Mouse (Mus musculus): ENCODE results near the gene Pigh. TPM values are rescaled to one million over a fixed set of nuclear protein-coding genes. Genes with fewer than 3 reads are reported as not detected.
A peak's percentile ranks its signal among the peaks of the same experiment; 100 is the strongest.

Gene Pigh
- polyA plus RNA-seq, 1 experiment from 2014 or later = 28.6 TPM

- Histone ChIP-seq H3K9me3 (no peaks in the 10 kb centered on the region), H3K27ac (no peak overlapping the region), H3K27me3 (no peaks in the 10 kb centered on the region), H3K4me2 (no peak overlapping the region), H3K4me3 (no peak overlapping the region), H3K36me3 (no peaks in the 10 kb centered on the region; the same call in 1 of the 2 replicates), H3K9ac (no peak overlapping the region), H3K4me1 (no peaks in the 10 kb centered on the region)
- ATAC-seq (ENCODE audit: borderline replicate concordance, extremely low read depth, low FRiP score, low TSS enrichment) = peak; percentile 42; the same call in 1 of the 2 replicates
- 67% methylated on average over 8 of the region's 8 CpGs for WGBS
Measured at GRCm38 (mm10) chr12:79044668-79045067, 44.8 kb downstream of the Pigh start.

GRCm38 (mm10) chr12:79041436-79041835 lies 48.0 kb downstream of the Pigh start:
- no peaks in the 10 kb centered on the region for H3K27me3 ChIP-seq
- no peaks in the 10 kb centered on the region for H3K4me1 ChIP-seq
- no peak for ATAC-seq (ENCODE audit: borderline replicate concordance, extremely low read depth, low FRiP score, low TSS enrichment)
- no peaks in the 10 kb centered on the region; the same call in 1 of the 2 replicates for H3K36me3 ChIP-seq
- H3K9me3 ChIP-seq = no peaks in the 10 kb centered on the region
- no peak overlapping the region for H3K9ac ChIP-seq
- H3K4me2 ChIP-seq = no peak overlapping the region
- H3K4me3 ChIP-seq = no peak overlapping the region
- H3K27ac ChIP-seq = no peak overlapping the region

- no peak for ATAC-seq (ENCODE audit: borderline replicate concordance, extremely low read depth, low FRiP score, low TSS enrichment)
- Histone ChIP-seq H3K4me2 (no peak overlapping the region), H3K36me3 (no peaks in the 10 kb centered on the region; the same call in 1 of the 2 replicates), H3K9ac (no peak overlapping the region), H3K9me3 (no peaks in the 10 kb centered on the region), H3K27ac (no peak overlapping the region), H3K27me3 (no peaks in the 10 kb centered on the region), H3K4me1 (no peaks in the 10 kb centered on the region), H3K4me3 (no peak overlapping the region)
- WGBS = 81% methylated on average over 11 of the region's 11 CpGs
Measured at GRCm38 (mm10) chr12:79040201-79040827, 49.1 kb downstream of the Pigh start.

- Histone ChIP-seq H3K27me3 (no peaks in the 10 kb centered on the region), H3K9ac (no peak overlapping the region), H3K36me3 (no peaks in the 10 kb centered on the region; the same call in 1 of the 2 replicates), H3K4me2 (no peak overlapping the region), H3K4me3 (no peak overlapping the region), H3K27ac (no peak overlapping the region), H3K9me3 (no peaks in the 10 kb centered on the region), H3K4me1 (no peaks in the 10 kb centered on the region)
- no peak for ATAC-seq (ENCODE audit: borderline replicate concordance, extremely low read depth, low FRiP score, low TSS enrichment)
- 49% methylated on average over 8 of the region's 8 CpGs for WGBS
Measured at GRCm38 (mm10) chr12:79039708-79040107, 49.7 kb downstream of the Pigh start.

DNA sequence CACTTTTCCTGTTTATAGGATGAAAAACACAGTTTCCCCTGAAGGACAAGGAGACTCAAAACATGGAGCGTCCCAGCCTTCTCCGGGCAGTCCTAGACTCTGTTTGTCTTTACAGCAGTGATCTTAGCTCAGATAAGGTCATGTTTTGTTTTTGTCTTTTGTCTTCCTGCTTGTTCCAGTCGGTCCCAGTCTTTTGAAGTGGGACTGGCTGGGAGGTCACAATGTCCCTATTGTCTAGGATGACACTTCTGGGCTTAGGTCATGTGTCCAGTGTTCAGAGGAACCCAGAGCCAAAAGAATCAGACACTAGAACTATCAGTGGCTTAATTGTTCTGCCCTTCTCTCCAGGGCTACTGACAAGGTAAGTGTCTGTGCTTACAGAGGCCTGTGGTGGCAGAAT lies 54.1 kb downstream of the Pigh start:
- Histone ChIP-seq H3K4me1 (no peaks in the 10 kb centered on the region), H3K9me3 (no peaks in the 10 kb centered on the region), H3K4me3 (no peak overlapping the region), H3K4me2 (no peak overlapping the region), H3K27ac (no peak overlapping the region), H3K36me3 (no peaks in the 10 kb centered on the region), H3K27me3 (no peaks in the 10 kb centered on the region), H3K9ac (no peak overlapping the region)
- no peak for ATAC-seq (ENCODE audit: borderline replicate concordance, extremely low read depth, low FRiP score, low TSS enrichment)
- WGBS = 23% methylated on average over 3 of the region's 3 CpGs

DNA sequence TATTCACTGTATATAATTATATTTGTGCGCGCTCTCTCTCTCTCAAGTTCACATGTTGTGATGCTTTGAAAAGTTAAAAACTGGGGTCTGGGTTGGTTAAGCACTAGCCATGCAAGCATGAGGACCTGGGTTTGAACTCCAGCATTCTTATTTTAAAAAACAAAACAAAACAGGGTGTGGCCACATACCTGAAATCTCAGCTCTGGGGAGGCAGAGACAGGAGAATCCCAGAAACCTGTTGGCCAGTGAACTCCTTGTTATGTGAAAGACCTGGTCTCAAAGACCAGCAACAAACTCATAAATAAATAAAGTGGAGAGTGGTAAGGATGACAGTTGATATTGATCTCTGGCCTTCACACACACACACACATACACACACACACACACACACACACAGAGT lies 55.1 kb downstream of the Pigh start:
- H3K27me3 ChIP-seq = no peaks in the 10 kb centered on the region
- no peaks in the 10 kb centered on the region for H3K36me3 ChIP-seq
- no peak for ATAC-seq (ENCODE audit: borderline replicate concordance, extremely low read depth, low FRiP score, low TSS enrichment)
- H3K9ac ChIP-seq = no peak overlapping the region
- no peak overlapping the region for H3K27ac ChIP-seq
- H3K9me3 ChIP-seq = no peaks in the 10 kb centered on the region
- H3K4me3 ChIP-seq = no peak overlapping the region
- H3K4me2 ChIP-seq = no peak overlapping the region
- 98% methylated on average over 2 of the region's 2 CpGs for WGBS
- H3K4me1 ChIP-seq = no peaks in the 10 kb centered on the region

Other genes with a start within 250 kb of the Pigh start
- gene Atp6v1d, start 228.0 kb downstream of the Pigh start, polyA plus RNA-seq (2015; fragmentation: Nextera tagmentation; extraction: Ambion mirVana) = 51.6 and 56.1 TPM in 2 replicates
- gene Eif2s1, start 227.8 kb downstream of the Pigh start, polyA plus RNA-seq (2015; fragmentation: Nextera tagmentation; extraction: Ambion mirVana) = 219 and 226 TPM in 2 replicates
- gene Plek2, start 182.7 kb downstream of the Pigh start, polyA plus RNA-seq (2015; fragmentation: Nextera tagmentation; extraction: Ambion mirVana) = 6.0 and 7.1 TPM in 2 replicates
- 5.4 and 7.3 TPM in 2 replicates for gene Tmem229b, start 82.0 kb downstream of the Pigh start, polyA plus RNA-seq (2015; fragmentation: Nextera tagmentation; extraction: Ambion mirVana)
- 3.3 and 3.4 TPM in 2 replicates for gene Plekhh1, start 60.5 kb downstream of the Pigh start, polyA plus RNA-seq (2015; fragmentation: Nextera tagmentation; extraction: Ambion mirVana)
- gene Arg2, start 41.1 kb upstream of the Pigh start, polyA plus RNA-seq (2015; fragmentation: Nextera tagmentation; extraction: Ambion mirVana) = 4.7 and 5.0 TPM in 2 replicates
- 87.5 and 90.0 TPM in 2 replicates for gene Vti1b, start 83.0 kb upstream of the Pigh start, polyA plus RNA-seq (2015; fragmentation: Nextera tagmentation; extraction: Ambion mirVana)
- gene Rdh11, start 102.6 kb upstream of the Pigh start, polyA plus RNA-seq (2015; fragmentation: Nextera tagmentation; extraction: Ambion mirVana) = 23.2 and 24.1 TPM in 2 replicates
- 1.7 and 1.8 TPM in 2 replicates for gene Rdh12, start 119.3 kb upstream of the Pigh start, polyA plus RNA-seq (2015; fragmentation: Nextera tagmentation; extraction: Ambion mirVana)
- gene Zfyve26, start 206.7 kb upstream of the Pigh start, polyA plus RNA-seq (2015; fragmentation: Nextera tagmentation; extraction: Ambion mirVana) = 10.9 and 12.3 TPM in 2 replicates
- gene Rad51b, start 207.6 kb upstream of the Pigh start, polyA plus RNA-seq (2015; fragmentation: Nextera tagmentation; extraction: Ambion mirVana) = 7.6 and 9.0 TPM in 2 replicates